Mouse (Mus musculus): Measurements from ENCODE around the gene Ldlrad3. TPM values are rescaled to one million over a fixed set of nuclear protein-coding genes. Genes with fewer than 3 reads are reported as not detected.

The Ldlrad3 gene
- polyA plus RNA-seq, 1 experiment from 2014 or later, result 35.9 TPM

GRCm38 (mm10) chr2:102181459-102181858, 4.7 kb downstream of the Ldlrad3 start:
- H3K4me2 ChIP-seq, result no peak overlapping the region
- no peak overlapping the region for H3K4me3 ChIP-seq
- no peak overlapping the region for H3K27ac ChIP-seq
- no peaks in the 10 kb centered on the region for H3K27me3 ChIP-seq
- WGBS, result 92% methylated on average over 2 of the region's 2 CpGs
- peaks cover 30% of the 10 kb centered on the region for H3K4me1 ChIP-seq
- H3K9me3 ChIP-seq (replicated peaks), result no peaks in the 10 kb centered on the region
- no peak overlapping the region for H3K9ac ChIP-seq
- no peak for ATAC-seq
- no peaks in the 10 kb centered on the region; the same call in 1 of the 2 replicates for H3K36me3 ChIP-seq (ENCODE audit: poor library complexity, severe bottlenecking)

- H3K4me3 ChIP-seq, result no peak overlapping the region
- H3K9me3 ChIP-seq (replicated peaks), result no peaks in the 10 kb centered on the region
- peaks cover 7% of the 10 kb centered on the region; the same call in 1 of the 2 replicates for H3K4me1 ChIP-seq
- peaks cover 7% of the 10 kb centered on the region; the same call in 1 of the 2 replicates for H3K36me3 ChIP-seq (ENCODE audit: poor library complexity, severe bottlenecking)
- H3K9ac ChIP-seq, result no peak overlapping the region
- H3K4me2 ChIP-seq, result no peak overlapping the region
- 0 out of 2 replicates have a peak overlapping the region, but pooled peaks have one; percentile 11 for H3K27ac ChIP-seq
- no peaks in the 10 kb centered on the region for H3K27me3 ChIP-seq
- WGBS, result 84% methylated on average over 5 of the region's 5 CpGs
- no peak for ATAC-seq
Measured at GRCm38 (mm10) chr2:102176434-102176772, 9.8 kb downstream of the Ldlrad3 start.

GRCm38 (mm10) chr2:102175741-102176433, 10.3 kb downstream of the Ldlrad3 start:
- WGBS, result 81% methylated on average over 15 of the region's 15 CpGs
- ATAC-seq, result no peak
- H3K9me3 ChIP-seq (replicated peaks), result no peaks in the 10 kb centered on the region

GRCm38 (mm10) chr2:102172458-102172857, 13.7 kb downstream of the Ldlrad3 start:
- Histone ChIP-seq H3K27ac (no peak overlapping the region), H3K36me3 (ENCODE audit: poor library complexity, severe bottlenecking) (0 out of 2 replicates have a peak, but pooled peaks cover 14% of the 10 kb centered on the region), H3K27me3 (no peaks in the 10 kb centered on the region), H3K4me2 (no peak overlapping the region), H3K9me3 (replicated peaks) (no peaks in the 10 kb centered on the region), H3K4me1 (peaks cover 7% of the 10 kb centered on the region; the same call in 1 of the 2 replicates), H3K9ac (no peak overlapping the region), H3K4me3 (no peak overlapping the region)
- no peak for ATAC-seq
- 45% methylated on average over 4 of the region's 4 CpGs for WGBS

More at GRCm38 (mm10) chr2:102175741-102176433, 10.3 kb downstream of the Ldlrad3 start:
- Histone ChIP-seq H3K36me3 (ENCODE audit: poor library complexity, severe bottlenecking) (0 out of 2 replicates have a peak, but pooled peaks cover 8% of the 10 kb centered on the region), H3K4me1 (peaks cover 7% of the 10 kb centered on the region; the same call in 1 of the 2 replicates), H3K9ac (no peak overlapping the region), H3K4me2 (no peak overlapping the region), H3K27me3 (no peaks in the 10 kb centered on the region), H3K27ac (0 out of 2 replicates have a peak overlapping the region, but pooled peaks have one; percentile 11), H3K4me3 (no peak overlapping the region)

GRCm38 (mm10) chr2:102166550-102167325, 19.4 kb downstream of the Ldlrad3 start:
- H3K4me2 ChIP-seq, result no peak overlapping the region
- no peaks in the 10 kb centered on the region for H3K9me3 ChIP-seq (replicated peaks)
- H3K4me3 ChIP-seq, result no peak overlapping the region
- H3K27ac ChIP-seq, result peak overlapping the region; percentile 35
- H3K9ac ChIP-seq, result no peak overlapping the region
- H3K27me3 ChIP-seq, result no peaks in the 10 kb centered on the region
- WGBS, result 61% methylated on average over 15 of the region's 15 CpGs
- ATAC-seq, result peak; percentile 30; the same call in 1 of the 2 replicates
- H3K4me1 ChIP-seq, result peaks cover 20% of the 10 kb centered on the region
- 0 out of 2 replicates have a peak, but pooled peaks cover 13% of the 10 kb centered on the region for H3K36me3 ChIP-seq (ENCODE audit: poor library complexity, severe bottlenecking)

- H3K4me1 ChIP-seq, result peaks cover 20% of the 10 kb centered on the region
- H3K9ac ChIP-seq, result no peak overlapping the region
- no peaks in the 10 kb centered on the region for H3K9me3 ChIP-seq (replicated peaks)
- 86% methylated on average over 3 of the region's 3 CpGs for WGBS
- H3K27me3 ChIP-seq, result no peaks in the 10 kb centered on the region
- no peak overlapping the region for H3K4me2 ChIP-seq
- no peak overlapping the region for H3K27ac ChIP-seq
- H3K4me3 ChIP-seq, result no peak overlapping the region
- no peak for ATAC-seq
- peaks cover 7% of the 10 kb centered on the region; the same call in 1 of the 2 replicates for H3K36me3 ChIP-seq (ENCODE audit: poor library complexity, severe bottlenecking)
Measured at GRCm38 (mm10) chr2:102163106-102163505, 23.1 kb downstream of the Ldlrad3 start.

GRCm38 (mm10) chr2:102157555-102157954, 28.6 kb downstream of the Ldlrad3 start:
- H3K4me2 ChIP-seq, result no peak overlapping the region
- WGBS, result 95% methylated on average over 3 of the region's 3 CpGs
- no peak overlapping the region for H3K27ac ChIP-seq
- H3K36me3 ChIP-seq (ENCODE audit: poor library complexity, severe bottlenecking), result peaks cover 7% of the 10 kb centered on the region; the same call in 1 of the 2 replicates
- H3K9ac ChIP-seq, result no peak overlapping the region
- peaks cover 26% of the 10 kb centered on the region for H3K4me1 ChIP-seq
- no peak overlapping the region for H3K4me3 ChIP-seq
- ATAC-seq, result no peak
- H3K9me3 ChIP-seq (replicated peaks), result no peaks in the 10 kb centered on the region
- no peaks in the 10 kb centered on the region for H3K27me3 ChIP-seq

GRCm38 (mm10) chr2:102157010-102157409, 29.2 kb downstream of the Ldlrad3 start:
- H3K9me3 ChIP-seq (replicated peaks), result no peaks in the 10 kb centered on the region
- ATAC-seq, result no peak
- no peaks in the 10 kb centered on the region for H3K27me3 ChIP-seq
- H3K4me3 ChIP-seq, result no peak overlapping the region
- H3K9ac ChIP-seq, result no peak overlapping the region
- no peak overlapping the region for H3K4me2 ChIP-seq
- H3K4me1 ChIP-seq, result peaks cover 26% of the 10 kb centered on the region
- H3K27ac ChIP-seq, result no peak overlapping the region
- peaks cover 6% of the 10 kb centered on the region; the same call in 1 of the 2 replicates for H3K36me3 ChIP-seq (ENCODE audit: poor library complexity, severe bottlenecking)
- WGBS, result 84% methylated on average over 9 of the region's 9 CpGs

- H3K4me1 ChIP-seq, result peaks cover 30% of the 10 kb centered on the region
- no peak overlapping the region for H3K4me3 ChIP-seq
- peak; percentile 25; the same call in 1 of the 2 replicates for ATAC-seq
- H3K4me2 ChIP-seq, result no peak overlapping the region
- H3K9me3 ChIP-seq (replicated peaks), result no peaks in the 10 kb centered on the region
- peaks cover under 1% of the 10 kb centered on the region; the same call in 1 of the 2 replicates for H3K36me3 ChIP-seq (ENCODE audit: poor library complexity, severe bottlenecking)
- H3K27me3 ChIP-seq, result no peaks in the 10 kb centered on the region
- H3K9ac ChIP-seq, result no peak overlapping the region
- H3K27ac ChIP-seq, result 0 out of 2 replicates have a peak overlapping the region, but pooled peaks have one; percentile 23
- WGBS, result 44% methylated on average over 9 of the region's 9 CpGs
Measured at GRCm38 (mm10) chr2:102156460-102156859, 29.7 kb downstream of the Ldlrad3 start.

- no peaks in the 10 kb centered on the region for H3K36me3 ChIP-seq (ENCODE audit: poor library complexity, severe bottlenecking)
- peaks cover 30% of the 10 kb centered on the region for H3K4me1 ChIP-seq
- H3K4me3 ChIP-seq, result no peak overlapping the region
- H3K4me2 ChIP-seq, result no peak overlapping the region
- no peak overlapping the region for H3K27ac ChIP-seq
- no peaks in the 10 kb centered on the region for H3K9me3 ChIP-seq (replicated peaks)
- WGBS, result 57% methylated on average over 5 of the region's 5 CpGs
- no peaks in the 10 kb centered on the region for H3K27me3 ChIP-seq
- H3K9ac ChIP-seq, result no peak overlapping the region
- ATAC-seq, result peak; percentile 28; the same call in 1 of the 2 replicates
Measured at GRCm38 (mm10) chr2:102155306-102156015, 30.7 kb downstream of the Ldlrad3 start.

- Histone ChIP-seq H3K9ac (no peak overlapping the region), H3K4me3 (no peak overlapping the region), H3K9me3 (replicated peaks) (no peaks in the 10 kb centered on the region), H3K4me1 (peaks cover 30% of the 10 kb centered on the region), H3K27me3 (no peaks in the 10 kb centered on the region), H3K4me2 (no peak overlapping the region), H3K36me3 (ENCODE audit: poor library complexity, severe bottlenecking) (no peaks in the 10 kb centered on the region), H3K27ac (no peak overlapping the region)
- ATAC-seq, result no peak
- WGBS, result 70% methylated on average over 6 of the region's 6 CpGs
Measured at GRCm38 (mm10) chr2:102154771-102155211, 31.4 kb downstream of the Ldlrad3 start.
